Mouse (Mus musculus) testis, adult 2 months (tissue): ENCODE results near the gene Setd2.

Experiments used
- CTCF ChIP-seq: fragments of 200-500 bp; IDR thresholded peaks from 2 replicates; pipeline ENCODE4 v1.5.1; 2012; ENCODE audit warnings: low read depth, mild to moderate bottlenecking, inconsistent platforms, low read length, moderate library complexity; ENCODE audit not compliant: control insufficient read depth, insufficient read depth, insufficient replicate concordance
- POLR2A ChIP-seq: fragments of 200-500 bp; IDR thresholded peaks from 2 replicates; pipeline ENCODE4 v1.6.1; 2012; ENCODE audit warnings: low read depth, mild to moderate bottlenecking, inconsistent platforms, low read length, moderate library complexity; ENCODE audit not compliant: control insufficient read depth

DNA sequence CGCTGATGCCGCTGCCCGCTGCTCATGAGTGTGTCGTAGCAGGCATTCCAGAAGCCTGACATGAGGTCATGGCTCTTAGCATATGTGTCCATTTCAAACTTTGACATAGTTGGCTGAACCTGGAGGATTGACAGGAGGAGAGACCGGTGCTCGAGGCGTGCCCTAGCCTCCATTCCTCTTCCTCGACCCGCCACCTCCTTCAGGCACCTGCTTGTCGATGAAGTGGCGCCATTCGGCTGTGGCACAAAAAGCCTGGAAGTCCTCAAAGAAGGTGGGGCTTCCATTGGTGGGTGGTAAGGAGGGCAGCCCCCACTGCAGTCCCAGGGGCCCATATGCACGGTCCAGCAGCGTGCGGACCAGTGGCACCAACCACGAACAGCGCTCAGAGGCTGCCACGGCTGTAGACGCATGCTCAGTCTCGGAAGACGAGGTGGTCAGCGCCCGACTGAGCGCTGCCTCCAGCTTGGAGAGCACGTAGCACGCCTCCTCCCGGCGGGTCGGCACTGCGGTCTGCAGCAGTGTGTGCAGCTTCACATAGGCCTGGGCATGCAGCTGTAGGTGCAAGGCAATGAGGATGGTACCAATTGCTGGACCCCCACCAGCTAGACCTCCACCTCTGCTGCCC, 99.4 kb downstream of the Setd2 start:
- no peak for TF ChIP-seq CTCF
- TF ChIP-seq POLR2A = no peak
